Mouse (Mus musculus): ENCODE measurements around the gene Rbm47.
"Not testable (repeated sequence)": the region's sequence is repeated elsewhere in the genome, so short reads cannot be mapped to it uniquely, and the experiment has no call there.

The Rbm47 gene

GRCm38 (mm10) chr5:66008245-66008967 is 164.5 kb downstream of the Rbm47 start:
- no peak for DNase-seq

- no peak for DNase-seq
Measured at GRCm38 (mm10) chr5:66005041-66005678, 167.8 kb downstream of the Rbm47 start.

DNA sequence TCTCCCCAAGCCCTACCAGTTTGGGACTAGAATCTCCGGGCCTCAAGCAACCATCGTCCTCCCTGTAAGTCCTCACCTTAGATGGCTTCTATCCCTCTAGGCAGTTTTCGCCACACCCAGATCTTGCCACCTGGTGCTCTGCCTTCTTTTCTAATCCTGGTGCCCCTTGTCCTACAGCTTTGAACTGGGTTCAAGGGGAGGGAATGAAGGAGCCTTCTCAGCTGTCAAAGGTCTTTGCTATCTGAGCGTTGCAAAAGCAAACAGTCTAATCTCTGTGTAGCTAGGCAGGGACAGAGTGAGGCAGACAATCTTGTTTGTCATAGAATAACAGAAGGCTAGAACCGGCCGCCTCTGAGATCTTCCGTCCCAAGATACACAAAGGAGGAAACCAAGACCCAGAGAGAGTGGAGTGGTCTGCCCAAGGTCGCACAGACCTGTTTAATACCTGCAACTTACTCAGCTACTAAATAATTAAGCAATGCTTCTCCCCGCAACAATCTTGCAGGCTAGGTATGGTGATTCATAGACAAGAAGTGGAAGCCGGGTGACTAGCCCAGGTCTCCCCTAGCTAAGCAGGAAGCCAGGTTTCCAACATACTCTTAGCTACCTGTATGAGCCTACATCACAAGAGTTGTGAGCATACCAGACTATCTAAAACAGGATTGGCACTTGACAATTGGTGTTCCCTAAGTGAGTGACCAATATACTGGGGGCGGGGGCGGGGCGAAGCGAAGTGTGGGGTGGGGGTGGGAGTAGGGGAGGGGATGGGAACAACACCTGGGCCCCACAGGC is 168.6 kb downstream of the Rbm47 start, which contains the start of gene 9130230L23Rik:
9130230L23Rik (minus strand) TSS at position 152 of the 792 bp plus-strand sequence.
- no peak for DNase-seq

GRCm38 (mm10) chr5:66001232-66001631 is 171.7 kb downstream of the Rbm47 start:
- no peak for DNase-seq

DNA sequence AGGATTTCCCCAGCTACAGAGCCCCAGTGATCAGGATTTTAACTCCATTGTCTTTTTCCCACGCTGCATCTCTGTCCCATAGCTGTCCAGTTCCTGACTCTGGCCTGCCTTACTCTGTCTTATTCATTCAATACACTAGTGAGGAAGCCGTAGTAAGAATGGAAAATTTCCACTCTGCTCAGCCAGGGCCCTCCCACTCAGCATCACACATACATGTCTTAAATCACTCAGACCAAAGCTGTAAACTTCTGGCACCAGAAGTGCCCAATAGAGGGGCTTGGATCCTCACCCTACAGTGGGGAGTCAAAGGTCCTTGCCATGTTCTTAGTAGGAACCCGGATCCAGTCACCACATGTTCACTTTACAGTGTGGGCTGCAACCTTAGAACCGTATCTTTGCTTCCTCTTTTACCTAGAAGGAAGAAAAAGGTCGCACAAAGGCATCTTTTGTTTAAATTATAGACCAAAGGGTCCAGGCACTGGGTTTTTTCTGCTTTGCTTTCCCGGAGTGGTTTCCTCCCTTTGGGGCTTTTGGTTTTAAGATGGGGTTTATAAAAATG is 172.3 kb downstream of the Rbm47 start:
- DNase-seq: no peak

GRCm38 (mm10) chr5:66000074-66000473 is 172.8 kb downstream of the Rbm47 start:
- no peak for DNase-seq

DNA sequence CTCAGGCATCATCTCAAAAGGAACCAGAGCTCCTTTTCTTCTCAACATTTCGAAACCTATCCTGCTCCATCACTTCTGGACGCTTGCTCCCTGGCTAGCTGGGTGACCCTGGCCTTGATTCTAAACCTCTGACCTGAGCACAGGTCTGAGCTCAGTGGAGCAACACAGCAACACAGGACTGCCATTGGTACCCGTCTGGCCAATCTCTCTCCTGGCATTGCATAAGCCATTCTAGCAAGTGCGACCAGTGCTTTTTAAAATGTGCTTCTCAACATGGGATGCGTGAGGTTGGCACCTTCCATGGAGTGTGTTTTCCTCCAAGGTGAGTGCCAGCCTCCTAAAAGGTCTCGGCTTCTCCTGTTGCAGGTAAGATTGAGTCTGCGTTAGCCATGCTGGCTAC is 173.8 kb downstream of the Rbm47 start:
- no peak for DNase-seq

- DNase-seq: no peak
Measured at GRCm38 (mm10) chr5:65997813-65998212, 175.1 kb downstream of the Rbm47 start.

GRCm38 (mm10) chr5:65994643-65995042 is 178.3 kb downstream of the Rbm47 start:
- no peak for DNase-seq

- no peak for DNase-seq
Measured at GRCm38 (mm10) chr5:65991191-65991590, 181.7 kb downstream of the Rbm47 start.

GRCm38 (mm10) chr5:65987004-65987403 is 185.9 kb downstream of the Rbm47 start:
- not testable (repeated sequence) for DNase-seq

GRCm38 (mm10) chr5:65986426-65986825 is 186.5 kb downstream of the Rbm47 start:
- no peak for DNase-seq

DNA sequence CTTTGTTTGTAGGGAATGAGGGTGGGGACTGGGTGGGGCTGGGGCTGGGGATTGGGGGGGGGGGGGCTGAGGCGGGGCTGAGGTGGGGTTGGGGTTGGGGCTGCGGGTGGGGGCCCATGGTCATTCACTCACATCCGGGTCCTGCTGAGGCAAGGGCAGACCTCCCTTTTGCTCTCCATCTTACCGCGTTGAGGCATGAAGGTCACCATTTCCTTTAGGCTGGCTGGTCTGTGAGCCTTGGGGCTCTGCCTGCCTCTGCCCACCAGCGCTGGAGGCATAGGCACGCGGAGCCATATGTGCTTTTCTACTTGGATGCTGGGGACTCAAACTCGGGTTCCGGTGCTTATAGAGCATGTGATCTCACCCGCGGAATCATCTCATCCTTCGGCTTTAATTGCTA is 197.2 kb downstream of the Rbm47 start:
- no peak for DNase-seq

DNA sequence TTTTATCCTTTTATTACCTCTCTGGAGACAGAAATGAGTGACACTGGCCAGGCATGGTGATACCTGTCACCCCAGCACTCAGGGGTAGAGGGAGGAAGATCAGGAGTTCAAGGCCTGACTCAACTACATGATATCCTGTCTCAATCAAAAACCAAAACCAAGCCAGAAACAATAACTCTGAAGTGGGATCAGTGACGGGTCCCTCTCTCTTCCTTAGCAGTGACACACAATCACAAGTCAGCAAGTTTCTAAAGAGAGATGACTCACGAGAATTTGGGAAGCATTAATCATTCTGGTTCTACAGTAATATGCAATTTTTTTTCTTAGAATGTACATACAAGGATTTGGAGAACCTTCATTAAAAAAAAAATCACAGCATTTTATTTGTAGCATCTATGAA is 199.7 kb downstream of the Rbm47 start:
- no peak for DNase-seq

DNA sequence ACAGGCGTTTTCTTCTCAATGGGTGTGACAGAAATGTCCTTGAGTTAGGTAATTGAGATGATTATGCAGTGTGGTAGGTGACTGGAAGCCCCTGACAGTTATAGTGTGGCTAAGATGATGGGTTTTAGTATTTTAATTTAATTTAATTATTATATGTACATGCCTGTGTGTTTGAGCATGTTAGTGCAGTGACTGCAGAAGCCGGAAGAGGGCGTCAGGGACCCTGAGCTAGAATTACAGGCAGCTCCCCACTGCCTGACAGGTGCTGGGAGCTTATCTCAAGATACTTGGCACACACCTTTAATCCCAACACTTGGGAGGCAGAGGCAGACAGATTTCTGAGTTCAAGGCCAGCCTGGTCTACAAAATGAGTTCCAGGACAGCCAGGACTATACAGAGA is 204.9 kb downstream of the Rbm47 start:
- DNase-seq: no peak

DNA sequence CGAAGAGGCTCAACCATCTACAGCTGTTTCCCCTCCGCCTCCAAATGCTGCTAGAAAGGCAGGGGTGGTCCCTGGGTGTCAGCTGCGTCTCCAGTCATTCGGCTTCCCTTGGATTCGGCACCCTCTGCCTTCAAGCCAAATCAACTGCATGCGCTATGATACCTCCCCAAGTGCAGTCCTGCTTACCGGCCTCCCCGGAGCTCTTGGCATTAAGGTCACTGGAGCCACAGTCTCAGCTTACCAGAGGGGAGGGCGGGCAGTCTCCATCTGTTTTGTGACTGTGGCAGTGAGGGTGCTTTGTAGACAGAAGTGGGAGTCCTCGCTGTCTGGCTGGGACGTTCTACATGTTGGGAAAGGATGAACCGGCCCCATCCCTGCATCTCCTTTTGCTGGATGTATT is 205.8 kb downstream of the Rbm47 start:
- no peak for DNase-seq
